Mouse (Mus musculus) intestine, postnatal 0 days (tissue): ENCODE measurements around the gene Pla2g4a. TPM values are rescaled to one million over a fixed set of nuclear protein-coding genes. Genes with fewer than 3 reads are reported as not detected.
A peak's percentile ranks its signal among the peaks of the same experiment; 100 is the strongest.

Source experiments
- ATAC-seq: fragments of 200-750 bp; cut with Nextera tagmentation; 2 replicates; pipeline ENCODE4 v1.8.0; 2017; ENCODE audit warnings: mild to moderate bottlenecking, moderate TSS enrichment, moderate library complexity
- H3K27ac ChIP-seq: fragments of 300-500 bp; sonication (generic); 2 replicates; pipeline ENCODE4 v1.5.1; 2014; ENCODE audit warnings: mild to moderate bottlenecking, low read depth, low read length, moderate library complexity
- H3K27me3 ChIP-seq: fragments of 300-500 bp; sonication (generic); replicated peaks from 2 replicates; pipeline ENCODE4 v1.6.1; 2014; ENCODE audit warnings: low read length, mixed read lengths; ENCODE audit not compliant: control insufficient read depth, insufficient read depth
- H3K36me3 ChIP-seq: fragments of 300-500 bp; sonication (generic); 2 replicates; pipeline ENCODE4 v1.6.1; 2014; ENCODE audit warnings: mild to moderate bottlenecking, moderate library complexity; ENCODE audit not compliant: control insufficient read depth, insufficient read depth
- H3K4me1 ChIP-seq: fragments of 300-500 bp; sonication (generic); replicated peaks from 2 replicates; pipeline ENCODE4 v1.6.1; 2014; ENCODE audit warnings: antibody characterized with exemption, low read length, mixed read lengths; ENCODE audit not compliant: control insufficient read depth, insufficient read depth
- H3K4me2 ChIP-seq: fragments of 300-500 bp; sonication (generic); replicated peaks from 2 replicates; pipeline ENCODE4 v1.6.1; 2014; ENCODE audit warnings: low read depth, mild to moderate bottlenecking, moderate library complexity
- H3K4me3 ChIP-seq: fragments of 300-500 bp; sonication (generic); 2 replicates; pipeline ENCODE4 v1.5.1; 2014; ENCODE audit warnings: low read depth, low read length
- H3K9ac ChIP-seq: fragments of 300-500 bp; sonication (generic); 2 replicates; pipeline ENCODE4 v1.6.1; 2014; ENCODE audit warnings: mild to moderate bottlenecking, low read depth, low read length
- H3K9me3 ChIP-seq: fragments of 300-500 bp; sonication (generic); 2 replicates; pipeline ENCODE4 v1.6.1; 2016; ENCODE audit warnings: mixed run types; ENCODE audit not compliant: control insufficient read depth
- CTCF ChIP-seq: sonication (generic); IDR thresholded peaks from 2 replicates; pipeline ENCODE4 v1.5.1; 2016; ENCODE audit warnings: low read depth, mild to moderate bottlenecking, control low read depth, antibody characterized with exemption, moderate library complexity
- WGBS: fragments of 180-500 bp; shearing (Covaris S2); extraction: QIAGEN DNeasy Blood & Tissue Kit; methylation state at CpG from one replicate; pipeline ENCODE4 v1.1.7; 2014; 5-methylcytosine and 5-hydroxymethylcytosine counted together
- polyA plus RNA-seq: library from polyadenylated mRNA; unstranded; fragments of >200 nt; fragmentation: Nextera tagmentation; extraction: Ambion mirVana; gene quantifications from 2 replicates; pipeline ENCODE4 v1.2.1, GENCODE M21; 2015

The Pla2g4a gene
- 18.7 and 20.1 TPM in 2 replicates for polyA plus RNA-seq

GRCm38 (mm10) chr1:149960734-149961424 is at the start of gene Pla2g4a:
Pla2g4a (minus strand) TSS chr1:149961290.
- no peaks in the 10 kb centered on the region for H3K4me1 ChIP-seq
- WGBS: 10% methylated on average over 15 of the region's 15 CpGs
- peak within 1 kb of the TSS; percentile 49 for H3K4me3 ChIP-seq
- no peaks in the 10 kb centered on the region for H3K9me3 ChIP-seq
- ATAC-seq: peak; percentile 82
- H3K27me3 ChIP-seq: no peaks in the 10 kb centered on the region
- no peaks in the 10 kb centered on the region for H3K36me3 ChIP-seq
- H3K27ac ChIP-seq: peak within 1 kb of the TSS; percentile 58
- H3K4me2 ChIP-seq: peak within 1 kb of the TSS; percentile 65
- peak within 1 kb of the TSS; percentile 56 for H3K9ac ChIP-seq
- no peak for TF ChIP-seq CTCF

DNA sequence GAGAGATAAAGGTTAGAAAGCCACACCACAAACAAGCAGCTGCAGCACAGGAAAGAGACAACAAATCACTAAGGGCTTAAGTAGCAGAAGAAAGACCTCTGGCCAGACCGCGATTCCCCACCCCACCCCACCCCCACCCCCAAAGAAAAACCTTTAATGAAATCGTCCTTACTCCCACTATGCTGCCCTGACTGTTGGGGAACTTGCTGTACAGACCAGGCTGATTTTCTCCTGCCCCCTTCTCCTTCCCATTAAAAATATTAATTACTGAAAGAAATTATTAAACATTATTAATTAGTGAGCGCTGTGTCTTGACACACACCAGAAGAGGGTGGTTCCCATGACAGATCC is 49.5 kb upstream of the Pla2g4a start:
- H3K4me3 ChIP-seq: no peak overlapping the region
- no peak for ATAC-seq

GRCm38 (mm10) chr1:150009968-150010628 is 49.0 kb upstream of the Pla2g4a start:
- no peaks in the 10 kb centered on the region for H3K4me1 ChIP-seq
- WGBS: 89% methylated on average over 18 of the region's 18 CpGs
- no peaks in the 10 kb centered on the region for H3K36me3 ChIP-seq

More for the DNA sequence above, 49.5 kb upstream of the Pla2g4a start:
- no peaks in the 10 kb centered on the region for H3K36me3 ChIP-seq
- H3K9ac ChIP-seq: no peak overlapping the region
- TF ChIP-seq CTCF: no peak
- H3K4me2 ChIP-seq: no peak overlapping the region
- H3K27me3 ChIP-seq: no peaks in the 10 kb centered on the region
- 66% methylated on average over 4 of the region's 4 CpGs for WGBS
- H3K9me3 ChIP-seq: no peaks in the 10 kb centered on the region
- H3K27ac ChIP-seq: no peak overlapping the region
- H3K4me1 ChIP-seq: no peaks in the 10 kb centered on the region

DNA sequence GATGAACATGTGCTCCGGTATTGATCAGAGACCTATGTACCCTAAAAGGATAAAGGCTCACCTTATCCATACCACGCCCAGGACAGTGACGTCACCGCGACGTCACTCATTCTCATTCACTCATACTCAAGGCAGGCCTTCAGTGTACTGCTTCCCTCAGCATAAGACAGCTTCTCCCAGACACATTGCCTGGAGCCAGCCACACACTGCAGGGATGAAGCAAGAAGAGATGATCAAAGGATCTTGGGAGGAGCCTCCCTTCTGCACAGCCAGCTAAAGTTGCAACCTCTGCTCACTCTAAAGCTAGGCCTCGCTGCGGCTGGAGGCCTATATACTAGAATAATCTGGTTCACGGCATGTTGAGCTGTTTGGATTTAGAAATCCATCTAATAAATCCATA is 48.0 kb upstream of the Pla2g4a start:
- TF ChIP-seq CTCF: no peak
- Histone ChIP-seq H3K9me3 (no peaks in the 10 kb centered on the region), H3K9ac (no peak overlapping the region), H3K4me2 (no peak overlapping the region), H3K27me3 (no peaks in the 10 kb centered on the region), H3K4me3 (no peak overlapping the region), H3K4me1 (no peaks in the 10 kb centered on the region), H3K27ac (no peak overlapping the region), H3K36me3 (no peaks in the 10 kb centered on the region)
- ATAC-seq: no peak
- WGBS: 90% methylated on average over 9 of the region's 9 CpGs

More at GRCm38 (mm10) chr1:150009968-150010628, 49.0 kb upstream of the Pla2g4a start:
- no peak for ATAC-seq
- Histone ChIP-seq H3K4me2 (no peak overlapping the region), H3K27me3 (no peaks in the 10 kb centered on the region), H3K4me3 (no peak overlapping the region), H3K9me3 (no peaks in the 10 kb centered on the region), H3K9ac (no peak overlapping the region), H3K27ac (no peak overlapping the region)
- TF ChIP-seq CTCF: no peak

DNA sequence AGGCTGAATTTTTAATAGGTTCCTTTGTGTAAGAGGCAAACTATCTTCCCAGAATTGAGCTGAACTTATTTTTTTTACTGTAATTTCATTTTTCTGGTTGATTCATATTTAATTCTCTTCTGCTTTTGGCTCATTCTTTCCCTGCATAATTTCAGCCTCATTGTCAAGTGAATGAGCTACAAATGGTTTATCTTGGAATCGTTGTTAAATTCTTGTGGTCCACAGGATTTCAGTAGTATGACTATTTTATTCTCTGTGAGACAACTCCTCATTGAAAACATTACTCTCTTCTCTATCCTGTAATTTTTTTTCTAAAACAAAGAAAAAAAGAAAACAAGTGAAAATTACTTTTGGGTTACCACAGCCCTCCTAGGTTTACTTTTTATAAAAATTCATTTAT is 14.5 kb upstream of the Pla2g4a start:
- H3K4me1 ChIP-seq: no peaks in the 10 kb centered on the region
- H3K9ac ChIP-seq: no peak overlapping the region
- no peaks in the 10 kb centered on the region for H3K9me3 ChIP-seq
- TF ChIP-seq CTCF: no peak
- no peaks in the 10 kb centered on the region for H3K36me3 ChIP-seq
- no peaks in the 10 kb centered on the region for H3K27me3 ChIP-seq
- no peak for ATAC-seq
- no peak overlapping the region for H3K4me2 ChIP-seq
- WGBS: 57% methylated on average over 1 of the region's 1 CpGs
- H3K27ac ChIP-seq: no peak overlapping the region
- H3K4me3 ChIP-seq: no peak overlapping the region

GRCm38 (mm10) chr1:149965826-149966225 is 4.7 kb upstream of the Pla2g4a start:
- Histone ChIP-seq H3K4me1 (no peaks in the 10 kb centered on the region), H3K4me3 (no peak overlapping the region), H3K36me3 (no peaks in the 10 kb centered on the region), H3K9ac (no peak overlapping the region), H3K9me3 (no peaks in the 10 kb centered on the region), H3K27me3 (no peaks in the 10 kb centered on the region), H3K27ac (no peak overlapping the region), H3K4me2 (no peak overlapping the region)
- no peak for TF ChIP-seq CTCF
- 29% methylated on average over 1 of the region's 1 CpGs for WGBS
- no peak for ATAC-seq
